Mouse (Mus musculus) ES-E14 (cell line): ENCODE data around the gene Msi2.

ENCODE experiments used
- HCFC1 ChIP-seq: IDR thresholded peaks from 2 replicates; pipeline ENCODE4 v1.6.1; 2012; ENCODE audit warnings: low read length, inconsistent platforms, borderline replicate concordance; ENCODE audit not compliant: insufficient read depth
- MAFK ChIP-seq: IDR thresholded peaks from 2 replicates; pipeline ENCODE4 v1.6.1; 2014; ENCODE audit warnings: mild to moderate bottlenecking, low read depth, low read length, inconsistent platforms; ENCODE audit not compliant: insufficient read depth

GRCm38 (mm10) chr11:88401333-88401732 lies 317.0 kb downstream of the Msi2 start:
- TF ChIP-seq HCFC1 = no peak
- TF ChIP-seq MAFK = no peak
